Comparison of ENCODE assay signal across 25 mouse cellular contexts in genomic region chr10:9785651-9786050, GRCm38 (mm10).
DNase-seq lines count a peak whose midpoint lies in the region; ATAC-seq and TF ChIP-seq lines count a peak whose summit lies in the region.
"Had no signal": no experiment of that assay in that cellular context is flagged by ENCODE, and none has a peak within 500 bp of the region (broad histone marks: within the 10 kb centered on the region; RNA-seq: fewer than 3 reads in every experiment).

No protein-coding gene starts in this region.

- peak; percentile 70 for ATAC-seq in intestine, embryonic 16.5 days
- no peak for ATAC-seq in intestine, postnatal 0 days
- ATAC-seq: hindbrain, postnatal 0 days; midbrain, embryonic 15.5 days had no signal

- TF ChIP-seq POLR2A in thymus, adult 2 months (IDR thresholded peaks at IDR 0.05; ENCODE audit: control insufficient read depth, extremely low read depth, insufficient read depth, low read length, poor library complexity): no peak

- no peak overlapping the region for H3K27ac ChIP-seq in intestine, embryonic 16.5 days (ENCODE audit: low read length)
- no peak overlapping the region for H3K27ac ChIP-seq in intestine, postnatal 0 days (ENCODE audit: low read depth, low read length)
- no peak overlapping the region for H3K27ac ChIP-seq in embryonic facial prominence, embryonic 10.5 days (replicated peaks)
- no peak overlapping the region for H3K27ac ChIP-seq in thymus, adult 2 months (ENCODE audit: control insufficient read depth, insufficient read depth, low read length)
- H3K27ac ChIP-seq: forebrain, embryonic 12.5 days; heart, embryonic 13.5 days; hindbrain, postnatal 0 days; kidney, postnatal 0 days; limb, embryonic 15.5 days; liver, embryonic 14.5 days; midbrain, embryonic 15.5 days; neural tube, embryonic 13.5 days had no signal

- peak; percentile 32 for DNase-seq in right cerebral cortex, adult 18-20 months
- DNase-seq in right cerebral cortex, postnatal 4 days: no peak
- peak; percentile 14 for DNase-seq in embryonic facial prominence, embryonic 10.5 days (ENCODE audit: low spot score)
- DNase-seq in thymus, adult 2 months: no peak
- DNase-seq in adrenal gland, adult 18-20 months (ENCODE audit: low spot score in 2 of 2): no peak
- DNase-seq: adrenal gland, postnatal 14 days; cerebellum, adult 9-11 months; gastrocnemius, postnatal 14 days; heart, adult 18-20 months; heart, postnatal 14 days; kidney, adult 2 months; left cerebral cortex, postnatal 4 days; lung, postnatal 36 days; thymus, postnatal 14 days had no signal

- TF ChIP-seq CTCF in intestine, postnatal 0 days (IDR thresholded peaks at IDR 0.05; ENCODE audit: low read depth): no peak
- TF ChIP-seq CTCF in thymus, adult 2 months (IDR thresholded peaks at IDR 0.05; ENCODE audit: borderline replicate concordance, control insufficient read depth, extremely low read depth, insufficient read depth, low read length, poor library complexity): no peak

- H3K4me1 ChIP-seq in intestine, embryonic 16.5 days (ENCODE audit: control insufficient read depth, insufficient read depth, low read length): peaks cover 3% of the 10 kb centered on the region; the same call in 1 of the 2 replicates
- H3K4me1 ChIP-seq in intestine, postnatal 0 days (replicated peaks; ENCODE audit: control insufficient read depth, insufficient read depth, low read length): no peaks in the 10 kb centered on the region
- H3K4me1 ChIP-seq in embryonic facial prominence, embryonic 10.5 days: 0 out of 2 replicates have a peak, but pooled peaks cover 2% of the 10 kb centered on the region
- no peaks in the 10 kb centered on the region for H3K4me1 ChIP-seq in thymus, adult 2 months (replicated peaks; ENCODE audit: control insufficient read depth, insufficient read depth, low read length)
- H3K4me1 ChIP-seq: forebrain, embryonic 12.5 days; heart, embryonic 13.5 days; limb, embryonic 15.5 days; midbrain, embryonic 15.5 days; neural tube, embryonic 13.5 days had no signal

- no peak overlapping the region for H3K9ac ChIP-seq in intestine, embryonic 16.5 days (ENCODE audit: low read depth, low read length)
- H3K9ac ChIP-seq in intestine, postnatal 0 days (ENCODE audit: low read depth, low read length): no peak overlapping the region
- H3K9ac ChIP-seq: forebrain, embryonic 12.5 days; heart, embryonic 13.5 days; limb, embryonic 15.5 days; liver, embryonic 14.5 days; midbrain, embryonic 15.5 days; neural tube, embryonic 13.5 days had no signal

- no peak overlapping the region for H3K4me3 ChIP-seq in intestine, embryonic 16.5 days (ENCODE audit: low read length)
- H3K4me3 ChIP-seq in intestine, postnatal 0 days (ENCODE audit: low read depth, low read length): no peak overlapping the region
- H3K4me3 ChIP-seq in embryonic facial prominence, embryonic 10.5 days: no peak overlapping the region
- no peak overlapping the region for H3K4me3 ChIP-seq in thymus, adult 2 months (ENCODE audit: control insufficient read depth, insufficient read depth, low read length)
- H3K4me3 ChIP-seq: forebrain, embryonic 12.5 days; heart, embryonic 13.5 days; limb, embryonic 15.5 days; midbrain, embryonic 15.5 days; myocyte; neural tube, embryonic 13.5 days had no signal

- H3K4me2 ChIP-seq in intestine, embryonic 16.5 days (ENCODE audit: low read depth, low read length): no peak overlapping the region
- H3K4me2 ChIP-seq in intestine, postnatal 0 days (replicated peaks; ENCODE audit: low read depth): no peak overlapping the region
- H3K4me2 ChIP-seq: forebrain, embryonic 12.5 days; heart, embryonic 13.5 days; limb, embryonic 15.5 days; midbrain, embryonic 15.5 days; neural tube, embryonic 13.5 days had no signal

- 43% methylated on average over 6 of the region's 6 CpGs for WGBS in intestine, embryonic 16.5 days
- WGBS in intestine, postnatal 0 days: 63% methylated on average over 6 of the region's 6 CpGs
- 88% methylated on average over 6 of the region's 6 CpGs for WGBS in embryonic facial prominence, embryonic 10.5 days
- 96% methylated on average over 6 of the region's 6 CpGs for WGBS in thymus, adult 2 months

- H3K36me3 ChIP-seq in intestine, embryonic 16.5 days (ENCODE audit: control insufficient read depth, insufficient read depth, low read length): no peaks in the 10 kb centered on the region
- H3K36me3 ChIP-seq in intestine, postnatal 0 days (ENCODE audit: control insufficient read depth, insufficient read depth): peaks cover 15% of the 10 kb centered on the region; the same call in 1 of the 2 replicates
- 0 out of 2 replicates have a peak, but pooled peaks cover 2% of the 10 kb centered on the region for H3K36me3 ChIP-seq in embryonic facial prominence, embryonic 10.5 days (replicated peaks)
- H3K36me3 ChIP-seq in thymus, adult 2 months (ENCODE audit: control insufficient read depth, insufficient read depth, low read length): peaks cover 8% of the 10 kb centered on the region; the same call in 1 of the 2 replicates

- no peaks in the 10 kb centered on the region for H3K27me3 ChIP-seq in intestine, embryonic 16.5 days (replicated peaks; ENCODE audit: control insufficient read depth, insufficient read depth, low read length)
- no peaks in the 10 kb centered on the region for H3K27me3 ChIP-seq in intestine, postnatal 0 days (replicated peaks; ENCODE audit: control insufficient read depth, insufficient read depth, low read length)
- H3K27me3 ChIP-seq in embryonic facial prominence, embryonic 10.5 days (replicated peaks; ENCODE audit: low read depth, poor library complexity, severe bottlenecking): no peaks in the 10 kb centered on the region
- H3K27me3 ChIP-seq in thymus, adult 2 months (ENCODE audit: control insufficient read depth, insufficient read depth, low read length): no peaks in the 10 kb centered on the region
- H3K27me3 ChIP-seq: forebrain, embryonic 12.5 days; heart, embryonic 13.5 days; limb, embryonic 15.5 days; midbrain, embryonic 15.5 days; neural tube, embryonic 13.5 days had no signal

- no peaks in the 10 kb centered on the region for H3K9me3 ChIP-seq in intestine, embryonic 16.5 days (ENCODE audit: control insufficient read depth, low read length)
- no peaks in the 10 kb centered on the region for H3K9me3 ChIP-seq in intestine, postnatal 0 days (ENCODE audit: control insufficient read depth)
- no peaks in the 10 kb centered on the region for H3K9me3 ChIP-seq in embryonic facial prominence, embryonic 10.5 days
- H3K9me3 ChIP-seq: forebrain, embryonic 12.5 days; heart, embryonic 13.5 days; limb, embryonic 15.5 days; midbrain, embryonic 15.5 days; neural tube, embryonic 13.5 days had no signal

Comparison
In these comparisons a context has a peak if more than half of its experiments do, and no peak if none do; other contexts are left out.
1. DNase-seq: peak in right cerebral cortex, adult 18-20 months (single experiment) and embryonic facial prominence, embryonic 10.5 days (single experiment); none in right cerebral cortex, postnatal 4 days (single experiment), thymus, adult 2 months (single experiment) and adrenal gland, adult 18-20 months (0 of 2).